Mouse (Mus musculus) embryonic facial prominence, embryonic 10.5 days (tissue): ENCODE measurements around the gene Olfr715. TPM values are rescaled to one million over a fixed set of nuclear protein-coding genes. Genes with fewer than 3 reads are reported as not detected.
"Not testable (repeated sequence)": the region's sequence is repeated elsewhere in the genome, so short reads cannot be mapped to it uniquely, and the experiment has no call there.

Source experiments
- DNase-seq: peaks from one replicate; pipeline ENCODE4 v3.0.0-alpha.2; 2017; ENCODE audit warnings: low spot score
- H3K27ac ChIP-seq: fragments of 300-500 bp; sonication (generic); replicated peaks from 2 replicates; pipeline ENCODE4 v1.5.1; 2016; ENCODE audit warnings: mild to moderate bottlenecking
- H3K27me3 ChIP-seq: fragments of 300-500 bp; sonication (generic); replicated peaks from 2 replicates; pipeline ENCODE4 v1.6.1; 2016; ENCODE audit warnings: low read depth, mild to moderate bottlenecking; ENCODE audit not compliant: poor library complexity, severe bottlenecking
- H3K36me3 ChIP-seq: fragments of 300-500 bp; sonication (generic); replicated peaks from 2 replicates; pipeline ENCODE4 v1.6.1; 2016; ENCODE audit warnings: mild to moderate bottlenecking, moderate library complexity
- H3K4me1 ChIP-seq: fragments of 300-500 bp; sonication (generic); 2 replicates; pipeline ENCODE4 v1.6.1; 2016
- H3K4me3 ChIP-seq: fragments of 300-500 bp; sonication (generic); 2 replicates; pipeline ENCODE4 v1.5.1; 2016; ENCODE audit warnings: mild to moderate bottlenecking, moderate library complexity
- H3K9me3 ChIP-seq: fragments of 300-500 bp; sonication (generic); 2 replicates; pipeline ENCODE4 v1.6.1; 2016; ENCODE audit warnings: mild to moderate bottlenecking
- WGBS: fragments of 180-500 bp; shearing (Covaris S2); methylation state at CpG from one replicate; pipeline ENCODE4 v1.1.7; 2016; 5-methylcytosine and 5-hydroxymethylcytosine counted together
- polyA plus RNA-seq: library from polyadenylated mRNA; unstranded; fragments of >200 nt; fragmentation: Nextera tagmentation; extraction: Ambion mirVana; gene quantifications from 2 replicates; pipeline ENCODE4 v1.2.1, GENCODE M21; 2016

Gene Olfr715
- polyA plus RNA-seq = not detected in 2 replicates

DNA sequence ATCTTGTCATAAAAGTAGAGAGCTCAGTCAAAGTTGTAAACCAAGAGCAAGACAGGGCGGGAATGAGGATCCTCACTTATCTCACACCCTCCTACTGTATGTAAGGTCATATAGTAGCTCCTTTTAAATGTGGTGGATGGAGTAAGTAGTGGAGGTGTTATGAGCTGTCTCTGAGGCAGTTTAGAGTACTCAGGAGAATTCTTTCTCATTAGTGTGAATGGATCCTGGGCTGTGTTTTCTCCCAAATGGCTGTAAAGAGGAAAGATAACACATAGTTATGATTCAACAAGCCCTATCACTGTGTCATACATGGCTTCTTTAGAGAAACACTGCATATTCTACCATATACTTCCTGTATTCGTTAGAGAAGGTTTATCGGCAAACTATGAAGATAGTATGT, at the start of gene Olfr715:
TSS of gene Olfr715 (minus strand) at position 101 of the 400 bp plus-strand sequence.
- 83% methylated on average over 3 of the region's 3 CpGs for WGBS
- not testable (repeated sequence) for H3K27me3 ChIP-seq, H3K4me3 ChIP-seq

DNA sequence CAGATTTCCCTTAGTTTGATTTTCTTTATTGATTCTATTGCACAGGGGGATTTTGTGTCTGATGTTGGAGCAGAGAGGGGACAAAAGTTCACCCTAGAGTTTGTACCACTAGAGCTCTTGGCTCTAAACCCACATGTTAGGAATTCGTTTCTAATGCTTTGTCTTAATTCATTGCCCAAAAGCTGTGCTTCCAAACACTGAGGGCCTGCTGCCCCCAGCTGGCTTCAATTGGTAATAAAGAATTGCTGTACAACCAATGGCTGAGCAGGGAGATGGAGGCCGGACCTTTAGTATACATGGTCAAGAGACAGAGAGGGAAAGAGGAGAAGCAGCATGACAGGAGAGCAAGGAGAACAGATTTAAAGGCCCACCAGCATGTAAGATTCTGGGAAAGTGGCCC, 49.5 kb upstream of the Olfr715 start:
- no peaks in the 10 kb centered on the region for H3K27me3 ChIP-seq
- WGBS = 38% methylated on average over 2 of the region's 2 CpGs
- no peak for DNase-seq

More for the DNA sequence above, at the start of gene Olfr715:
- H3K27ac ChIP-seq, H3K9me3 ChIP-seq, H3K4me1 ChIP-seq, DNase-seq, H3K36me3 ChIP-seq: not testable (repeated sequence)

DNA sequence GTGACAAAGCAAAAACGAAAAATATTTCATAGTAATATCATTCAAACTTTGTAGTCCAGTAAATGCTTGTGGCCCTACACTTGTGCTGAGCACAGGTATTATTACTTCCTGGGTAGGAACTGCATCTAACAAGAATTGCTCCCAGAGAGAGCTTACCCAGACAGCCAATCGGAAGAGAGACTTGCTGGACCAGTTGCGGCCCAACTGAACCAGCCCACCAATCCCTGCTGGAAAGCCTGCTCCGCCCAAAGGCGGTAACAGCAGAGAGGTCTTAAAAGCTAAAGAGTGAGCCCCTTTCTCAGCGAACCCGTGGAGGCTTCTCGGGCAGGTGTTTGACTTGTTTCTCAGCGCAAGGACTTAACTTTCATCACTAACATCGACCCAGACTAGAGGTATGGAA, 35.8 kb upstream of the Olfr715 start, which contains the start of gene Nlrp14:
TSS of gene Nlrp14 (plus strand) at position 301 of the 400 bp plus-strand sequence.
- 82% methylated on average over 10 of the region's 10 CpGs for WGBS

More for the DNA sequence above, 49.5 kb upstream of the Olfr715 start:
- H3K9me3 ChIP-seq = no peaks in the 10 kb centered on the region
- no peaks in the 10 kb centered on the region for H3K4me1 ChIP-seq
- H3K4me3 ChIP-seq = no peak overlapping the region
- H3K27ac ChIP-seq = no peak overlapping the region
- H3K36me3 ChIP-seq = no peaks in the 10 kb centered on the region

DNA sequence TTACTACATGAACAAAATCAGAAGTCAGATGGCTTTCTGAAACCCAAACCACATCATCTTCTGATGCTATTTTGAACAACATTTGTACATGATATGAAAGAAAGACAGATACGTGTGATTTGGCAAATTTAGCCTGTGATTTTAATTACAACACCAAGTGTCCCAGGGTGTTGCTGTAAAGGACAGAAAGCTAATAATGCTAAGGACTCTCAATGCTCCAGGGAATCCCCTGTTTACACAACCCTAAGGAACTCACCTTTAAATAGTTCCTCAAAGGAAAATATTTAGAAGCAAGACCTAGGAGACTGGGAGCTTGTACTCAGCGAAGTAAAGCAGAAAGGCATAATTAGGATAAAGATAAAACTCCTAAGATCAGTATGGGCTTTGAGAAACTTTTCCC, 7.1 kb upstream of the Olfr715 start, which contains the start of gene Olfr716:
TSS of gene Olfr716 (plus strand) at position 301 of the 400 bp plus-strand sequence.
- H3K9me3 ChIP-seq, H3K4me1 ChIP-seq, H3K36me3 ChIP-seq, DNase-seq, H3K4me3 ChIP-seq, H3K27me3 ChIP-seq, H3K27ac ChIP-seq: not testable (repeated sequence)
- 71% methylated on average over 2 of the region's 2 CpGs for WGBS

More for the DNA sequence above, 35.8 kb upstream of the Olfr715 start, which contains the start of gene Nlrp14:
- no peak for DNase-seq
- H3K36me3 ChIP-seq = no peaks in the 10 kb centered on the region
- no peaks in the 10 kb centered on the region for H3K27me3 ChIP-seq
- no peaks in the 10 kb centered on the region for H3K4me1 ChIP-seq
- H3K9me3 ChIP-seq = no peaks in the 10 kb centered on the region
- no peak within 1 kb of the TSS for H3K27ac ChIP-seq
- H3K4me3 ChIP-seq = no peak within 1 kb of the TSS

DNA sequence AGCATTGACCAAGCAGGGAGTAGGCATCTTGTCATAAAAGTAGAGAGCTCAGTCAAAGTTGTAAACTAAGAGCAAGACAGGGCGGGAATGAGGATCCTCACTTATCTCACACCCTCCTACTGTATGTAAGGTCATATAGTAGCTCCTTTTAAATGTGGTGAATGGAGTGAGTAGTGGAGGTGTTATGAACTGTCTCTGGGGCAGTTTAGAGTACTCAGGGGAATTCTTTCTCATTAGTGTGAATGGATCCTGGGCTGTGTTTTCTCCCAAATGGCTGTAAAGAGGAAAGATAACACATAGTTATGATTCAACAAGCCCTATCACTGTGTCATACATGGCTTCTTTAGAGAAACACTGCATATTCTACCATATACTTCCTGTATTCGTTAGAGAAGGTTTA, 20.6 kb downstream of the Olfr715 start, which contains the start of gene Olfr715b:
TSS of gene Olfr715b (minus strand) at position 101 of the 400 bp plus-strand sequence.
- DNase-seq, H3K36me3 ChIP-seq, H3K4me1 ChIP-seq, H3K27ac ChIP-seq, H3K27me3 ChIP-seq, H3K9me3 ChIP-seq, H3K4me3 ChIP-seq: not testable (repeated sequence)
- WGBS = 88% methylated on average over 2 of the region's 2 CpGs

DNA sequence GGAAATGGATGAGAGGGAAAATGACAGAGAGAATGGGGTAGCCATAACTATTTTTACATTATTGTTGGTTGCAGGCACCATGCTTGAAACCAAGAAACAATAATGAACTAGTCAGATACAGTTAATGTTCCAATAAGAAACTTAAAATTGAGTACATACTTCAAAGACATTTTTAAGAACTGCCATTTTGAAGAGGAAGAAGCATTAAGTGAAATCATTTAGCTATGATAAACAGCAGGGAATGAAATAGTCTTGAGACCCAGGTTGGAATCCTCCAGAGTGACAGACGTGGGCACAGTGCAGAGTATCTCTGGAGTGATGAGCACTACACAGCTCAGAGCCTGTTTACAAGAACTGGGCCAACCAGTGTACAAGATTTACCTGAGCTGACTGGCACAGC, 38.0 kb downstream of the Olfr715 start, which contains the start of gene Olfr17:
TSS of gene Olfr17 (plus strand) at position 301 of the 400 bp plus-strand sequence.
- H3K27ac ChIP-seq = no peak within 1 kb of the TSS
- no peaks in the 10 kb centered on the region for H3K36me3 ChIP-seq
- no peaks in the 10 kb centered on the region for H3K27me3 ChIP-seq
- H3K9me3 ChIP-seq = 0 out of 2 replicates have a peak, but pooled peaks cover 3% of the 10 kb centered on the region
- no peak for DNase-seq
- H3K4me1 ChIP-seq = no peaks in the 10 kb centered on the region
- H3K4me3 ChIP-seq = no peak within 1 kb of the TSS
- 65% methylated on average over 1 of the region's 1 CpGs for WGBS

Other genes starting within 250 kb of the Olfr715 start
- not detected in 2 replicates for gene Olfr706, start 242.9 kb downstream of the Olfr715 start, polyA plus RNA-seq
- not detected in 2 replicates for gene Olfr707, start 229.8 kb downstream of the Olfr715 start, polyA plus RNA-seq
- gene Olfr1532-ps1, start 223.1 kb downstream of the Olfr715 start, polyA plus RNA-seq = not detected in 2 replicates
- gene Olfr709-ps1, start 198.9 kb downstream of the Olfr715 start, polyA plus RNA-seq = not detected in 2 replicates
- gene Olfr710, start 182.8 kb downstream of the Olfr715 start, polyA plus RNA-seq = not detected in 2 replicates
- gene Olfr6, start 167.1 kb downstream of the Olfr715 start, polyA plus RNA-seq = not detected in 2 replicates
- gene Olfr711, start 155.6 kb downstream of the Olfr715 start, polyA plus RNA-seq = not detected in 2 replicates
- not detected in 2 replicates for gene Olfr2, start 125.0 kb downstream of the Olfr715 start, polyA plus RNA-seq
- not detected in 2 replicates for gene Olfr713, start 99.9 kb downstream of the Olfr715 start, polyA plus RNA-seq
- not detected in 2 replicates for gene Olfr714, start 60.1 kb downstream of the Olfr715 start, polyA plus RNA-seq
- gene Olfr17, start 37.9 kb downstream of the Olfr715 start, polyA plus RNA-seq = not detected in 2 replicates
- not detected in 2 replicates for gene Olfr715b, start 20.7 kb downstream of the Olfr715 start, polyA plus RNA-seq
- not detected in 2 replicates for gene Olfr716, start 7.2 kb upstream of the Olfr715 start, polyA plus RNA-seq
- gene Nlrp14, start 35.9 kb upstream of the Olfr715 start, polyA plus RNA-seq = not detected in 2 replicates
- gene Rbmxl2, start 78.4 kb upstream of the Olfr715 start, polyA plus RNA-seq = not detected in 2 replicates
- gene Syt9, start 239.6 kb upstream of the Olfr715 start, polyA plus RNA-seq = 2.2 and 2.8 TPM in 2 replicates